Mouse (Mus musculus): ENCODE results near the gene Cfl2.

- no peak for TF ChIP-seq MAX (IDR thresholded peaks at IDR 0.05; ENCODE audit: low read depth)
- no peak for TF ChIP-seq REST (IDR thresholded peaks at IDR 0.05; ENCODE audit: insufficient read depth, insufficient read length)
- peak; percentile 76 for TF ChIP-seq USF1 (IDR thresholded peaks at IDR 0.05; ENCODE audit: low read depth)
- no peak for TF ChIP-seq POLR2A (IDR thresholded peaks at IDR 0.05; ENCODE audit: insufficient read length, low read depth)
- no peak for TF ChIP-seq SRF (IDR thresholded peaks at IDR 0.05; ENCODE audit: control insufficient read depth, insufficient read length, low read depth)
- TF ChIP-seq E2F4 (IDR thresholded peaks at IDR 0.05; ENCODE audit: insufficient read depth) = no peak
- TF ChIP-seq CEBPB (IDR thresholded peaks at IDR 0.05; ENCODE audit: insufficient read depth, poor library complexity, severe bottlenecking) = no peak
- TF ChIP-seq MYOG (IDR thresholded peaks at IDR 0.05; ENCODE audit: control insufficient read depth in 1 of 3, insufficient read depth in 1 of 3, insufficient read length in 2 of 3, low read depth in 2 of 3) = no peak
- TF ChIP-seq TCF12 (IDR thresholded peaks at IDR 0.05; ENCODE audit: insufficient read depth, poor library complexity, severe bottlenecking) = no peak
- no peak for TF ChIP-seq POLR2AphosphoS2 (IDR thresholded peaks at IDR 0.05; ENCODE audit: insufficient read length, low read depth)
- no peak for TF ChIP-seq TCF3 (IDR thresholded peaks at IDR 0.05; ENCODE audit: insufficient read length, low read depth)
- TF ChIP-seq MYOD1 (IDR thresholded peaks at IDR 0.05; ENCODE audit: control insufficient read depth in 1 of 3, insufficient read length in 2 of 3, low read depth in 2 of 3) = no peak
Measured at GRCm38 (mm10) chr12:54839815-54840214, 22.9 kb downstream of the Cfl2 start.
